Mouse (Mus musculus) liver, postnatal 0 days (tissue): ENCODE measurements at regions not wholly inside any gene's neighbourhood (a gene's known extent, or its start where the extent isn't known, plus 50 kb on each side); places are given as distances from the start of the nearest gene placed in this dataset.

Experiments
- ATAC-seq: fragments of 200-750 bp; cut with Nextera tagmentation; 2 replicates; pipeline ENCODE4 v1.8.0; 2017; ENCODE audit warnings: mild to moderate bottlenecking, moderate library complexity
- DNase-seq: peaks from one replicate; pipeline ENCODE4 v3.0.0-alpha.2; 2016
- H3K27ac ChIP-seq: fragments of 300-500 bp; sonication (generic); 2 replicates; pipeline ENCODE4 v1.5.1; 2014; ENCODE audit warnings: antibody characterized with exemption, moderate library complexity, mild to moderate bottlenecking, low read depth
- H3K27me3 ChIP-seq: fragments of 300-500 bp; sonication (generic); 2 replicates; pipeline ENCODE4 v1.6.1; 2014; ENCODE audit warnings: low read length, control low read depth, mixed read lengths; ENCODE audit not compliant: insufficient read depth
- H3K36me3 ChIP-seq: fragments of 300-500 bp; sonication (generic); replicated peaks from 2 replicates; pipeline ENCODE4 v1.6.1; 2014; ENCODE audit warnings: mild to moderate bottlenecking, control low read depth, low read length, moderate library complexity, mixed read lengths; ENCODE audit not compliant: insufficient read depth
- H3K4me1 ChIP-seq: fragments of 300-500 bp; sonication (generic); 2 replicates; pipeline ENCODE4 v1.6.1; 2014; ENCODE audit warnings: antibody characterized with exemption, mild to moderate bottlenecking, control low read depth; ENCODE audit not compliant: insufficient read depth
- H3K4me2 ChIP-seq: fragments of 300-500 bp; sonication (generic); 2 replicates; pipeline ENCODE4 v1.6.1; 2014; ENCODE audit warnings: low read depth, mild to moderate bottlenecking, low read length, moderate library complexity, mixed read lengths
- H3K4me3 ChIP-seq: fragments of 300-500 bp; sonication (generic); 2 replicates; pipeline ENCODE4 v1.5.1; 2014; ENCODE audit warnings: low read depth, low read length
- H3K9ac ChIP-seq: fragments of 300-500 bp; sonication (generic); replicated peaks from 2 replicates; pipeline ENCODE4 v1.6.1; 2014; ENCODE audit warnings: mild to moderate bottlenecking, moderate library complexity
- H3K9me3 ChIP-seq: fragments of 300-500 bp; sonication (generic); 2 replicates; pipeline ENCODE4 v1.6.1; 2016; ENCODE audit warnings: mild to moderate bottlenecking, control low read depth, low read length, mixed read lengths
- CTCF ChIP-seq: sonication (generic); IDR thresholded peaks from 2 replicates; pipeline ENCODE4 v1.5.1; 2016; ENCODE audit warnings: antibody characterized with exemption, low read depth
- EP300 ChIP-seq: IDR thresholded peaks from 2 replicates; pipeline ENCODE4 v1.6.1; 2016; ENCODE audit warnings: antibody characterized with exemption, low read depth, mild to moderate bottlenecking
- WGBS: fragments of 180-500 bp; shearing (Covaris S2); extraction: QIAGEN DNeasy Blood & Tissue Kit; methylation state at CpG from one replicate; pipeline ENCODE4 v1.1.7; 2014; ENCODE audit not compliant: insufficient replicate concordance; 5-methylcytosine and 5-hydroxymethylcytosine counted together

- DNase-seq: no peak
- H3K9ac ChIP-seq: no peak overlapping the region
- no peak overlapping the region for H3K27ac ChIP-seq
- H3K4me2 ChIP-seq: no peak overlapping the region
- H3K4me1 ChIP-seq: no peaks in the 10 kb centered on the region
- TF ChIP-seq CTCF: no peak
- TF ChIP-seq EP300: no peak
- H3K36me3 ChIP-seq: no peaks in the 10 kb centered on the region
- H3K9me3 ChIP-seq: no peaks in the 10 kb centered on the region
- no peak overlapping the region for H3K4me3 ChIP-seq
- no peaks in the 10 kb centered on the region for H3K27me3 ChIP-seq
- ATAC-seq: no peak
- WGBS: 32% methylated on average over 3 of the region's 3 CpGs
These were observed 287.0 kb upstream of the Ccdc54 start for GRCm38 (mm10) chr16:50877926-50878325.

- TF ChIP-seq EP300 (no peak), CTCF (no peak)
- H3K4me1 ChIP-seq: no peaks in the 10 kb centered on the region
- 70% methylated on average over 4 of the region's 4 CpGs for WGBS
- H3K4me2 ChIP-seq: no peak overlapping the region
- ATAC-seq (no peak), DNase-seq (no peak)
- H3K4me3 ChIP-seq: no peak overlapping the region
- no peak overlapping the region for H3K27ac ChIP-seq
- H3K36me3 ChIP-seq: no peaks in the 10 kb centered on the region
- H3K9me3 ChIP-seq: no peaks in the 10 kb centered on the region
- no peaks in the 10 kb centered on the region for H3K27me3 ChIP-seq
- H3K9ac ChIP-seq: no peak overlapping the region
These were observed 280.4 kb upstream of the Ccdc54 start for GRCm38 (mm10) chr16:50871318-50871717.

DNA sequence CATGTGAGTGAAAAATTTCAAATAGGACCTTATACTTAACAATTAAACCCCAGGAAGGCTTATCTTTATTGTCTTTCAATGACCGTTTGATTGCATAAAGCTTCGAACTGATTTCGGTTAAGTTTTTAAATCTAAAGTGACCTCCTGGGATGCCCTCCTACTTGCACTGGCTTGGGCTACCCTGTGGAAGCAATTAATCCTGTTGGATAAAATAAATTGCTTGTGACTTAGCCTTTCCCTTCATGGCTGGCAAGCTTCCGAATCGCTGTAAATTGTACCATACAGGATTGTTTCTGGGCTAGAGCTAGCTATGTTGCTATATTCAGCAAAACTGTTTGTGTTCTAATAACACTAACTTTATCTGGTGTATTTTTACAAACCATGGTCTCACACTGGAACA is 272.6 kb upstream of the Ccdc54 start:
- H3K4me3 ChIP-seq: no peak overlapping the region
- DNase-seq: no peak
- no peak overlapping the region for H3K9ac ChIP-seq
- no peak overlapping the region for H3K4me2 ChIP-seq
- no peaks in the 10 kb centered on the region for H3K4me1 ChIP-seq
- H3K27me3 ChIP-seq: no peaks in the 10 kb centered on the region
- ATAC-seq: no peak
- no peaks in the 10 kb centered on the region for H3K36me3 ChIP-seq
- 82% methylated on average over 5 of the region's 5 CpGs for whole genome bisulfite sequencing
- H3K27ac ChIP-seq: no peak overlapping the region
- H3K9me3 ChIP-seq: no peaks in the 10 kb centered on the region
- TF ChIP-seq CTCF: no peak
- TF ChIP-seq EP300: no peak

DNA sequence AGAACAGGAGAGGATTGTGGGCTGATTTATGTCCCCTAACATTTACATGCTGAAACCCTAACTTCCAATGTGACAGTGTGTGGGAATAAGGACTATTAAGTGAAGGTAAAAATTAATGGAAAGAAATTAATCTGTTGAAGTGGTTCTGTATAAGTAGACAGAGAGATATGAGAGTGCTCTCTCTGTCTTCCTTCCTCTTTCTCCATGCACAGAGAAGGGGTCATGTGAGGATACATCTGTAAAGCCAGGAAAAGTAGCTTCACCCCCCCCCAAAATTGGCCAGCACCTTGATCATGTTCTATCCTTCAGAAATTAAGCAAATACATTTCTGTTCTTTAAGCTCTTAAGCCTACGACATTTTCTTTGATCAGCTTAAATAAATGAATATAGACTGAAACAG is 268.6 kb upstream of the Ccdc54 start:
- Histone ChIP-seq H3K27me3 (no peaks in the 10 kb centered on the region), H3K4me1 (no peaks in the 10 kb centered on the region), H3K9ac (no peak overlapping the region), H3K36me3 (no peaks in the 10 kb centered on the region), H3K4me2 (no peak overlapping the region), H3K27ac (no peak overlapping the region), H3K4me3 (no peak overlapping the region), H3K9me3 (no peaks in the 10 kb centered on the region)
- TF ChIP-seq CTCF (no peak), EP300 (no peak)
- DNase-seq (no peak), ATAC-seq (no peak)
- 76% methylated on average over 1 of the region's 1 CpGs for WGBS

GRCm38 (mm10) chr16:50852081-50852480 is 261.1 kb upstream of the Ccdc54 start:
- H3K9me3 ChIP-seq: no peaks in the 10 kb centered on the region
- H3K36me3 ChIP-seq: no peaks in the 10 kb centered on the region
- no peaks in the 10 kb centered on the region for H3K4me1 ChIP-seq
- no peak for ATAC-seq
- TF ChIP-seq EP300: no peak
- TF ChIP-seq CTCF: no peak
- no peak overlapping the region for H3K27ac ChIP-seq
- H3K27me3 ChIP-seq: no peaks in the 10 kb centered on the region
- no peak overlapping the region for H3K4me2 ChIP-seq
- H3K9ac ChIP-seq: no peak overlapping the region
- no peak for DNase-seq
- WGBS: 75% methylated on average over 5 of the region's 5 CpGs
- no peak overlapping the region for H3K4me3 ChIP-seq

GRCm38 (mm10) chr16:50847693-50848092 is 256.7 kb upstream of the Ccdc54 start:
- H3K36me3 ChIP-seq: no peaks in the 10 kb centered on the region
- H3K4me3 ChIP-seq: no peak overlapping the region
- 43% methylated on average over 2 of the region's 2 CpGs for WGBS
- no peak overlapping the region for H3K9ac ChIP-seq
- ATAC-seq: no peak
- H3K27me3 ChIP-seq: no peaks in the 10 kb centered on the region
- DNase-seq: no peak
- TF ChIP-seq CTCF (0 out of 2 replicates have a peak, but pooled peaks have one; percentile 5), EP300 (no peak)
- no peaks in the 10 kb centered on the region for H3K4me1 ChIP-seq
- H3K9me3 ChIP-seq: no peaks in the 10 kb centered on the region
- H3K27ac ChIP-seq: no peak overlapping the region
- H3K4me2 ChIP-seq: no peak overlapping the region

DNA sequence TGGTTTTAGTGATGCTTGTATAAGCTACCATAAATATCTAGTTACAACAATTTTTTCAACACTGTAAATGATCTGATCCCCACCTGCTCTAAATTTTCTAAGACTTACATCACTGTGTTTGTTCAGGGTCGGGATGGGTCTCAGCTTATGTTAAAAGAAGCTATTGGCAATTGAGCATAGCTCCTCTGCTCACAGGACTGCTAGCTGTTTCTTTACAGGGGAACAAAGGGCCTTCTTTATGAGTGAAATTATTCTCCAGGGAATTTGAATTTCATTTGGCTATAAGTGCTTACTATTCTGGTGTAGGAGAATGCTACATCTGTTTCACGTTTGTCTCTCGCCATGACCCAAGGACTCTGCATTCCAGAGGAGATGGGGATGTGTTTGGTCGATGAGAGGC is 255.6 kb upstream of the Ccdc54 start:
- H3K27ac ChIP-seq: no peak overlapping the region
- DNase-seq (no peak), ATAC-seq (no peak)
- H3K4me3 ChIP-seq: no peak overlapping the region
- H3K4me2 ChIP-seq: no peak overlapping the region
- no peaks in the 10 kb centered on the region for H3K9me3 ChIP-seq
- TF ChIP-seq EP300: no peak
- TF ChIP-seq CTCF: no peak
- no peaks in the 10 kb centered on the region for H3K4me1 ChIP-seq
- H3K9ac ChIP-seq: no peak overlapping the region
- 68% methylated on average over 4 of the region's 4 CpGs for WGBS
- no peaks in the 10 kb centered on the region for H3K36me3 ChIP-seq
- H3K27me3 ChIP-seq: no peaks in the 10 kb centered on the region
